Mouse (Mus musculus): Measurements from ENCODE around the gene Shisa8.

GRCm38 (mm10) chr15:82158243-82159035 lies 54.2 kb downstream of the Shisa8 start:
- TF ChIP-seq GATA1 (IDR thresholded peaks at IDR 0.05; ENCODE audit: low read length) (no peak), TAL1 (IDR thresholded peaks at IDR 0.05; ENCODE audit: low read length) (no peak)

Data from erythroblast, embryonic 14.5 days (primary cell).